8 mouse cellular contexts compared by ENCODE assay signal in genomic region chr11:20112741-20113480, GRCm38 (mm10). TPM values are rescaled to one million over a fixed set of nuclear protein-coding genes. Genes with fewer than 3 reads are reported as not detected.
DNase-seq lines count a peak whose midpoint lies in the region; ATAC-seq and TF ChIP-seq lines count a peak whose summit lies in the region.

TSS of gene Actr2 (minus strand) at chr11:20112913.

- intact Hi-C loops in heart, postnatal 25 days (cut with DNase I): no loop called here

- H3K4me3 ChIP-seq in ES-E14 (ENCODE audit: insufficient read depth in 1 of 2, low read depth in 1 of 2, low read length in 2 of 2, poor library complexity in 1 of 2, severe bottlenecking in 1 of 2): peak within 1 kb of the TSS; percentile 94 to 95
- peak within 1 kb of the TSS; percentile 96 for H3K4me3 ChIP-seq in forebrain, embryonic 15.5 days
- H3K4me3 ChIP-seq in lung, adult 2 months (replicated peaks; ENCODE audit: extremely low read depth, low read depth, low read length): peak within 1 kb of the TSS; percentile 98

- H3K9ac ChIP-seq in ES-E14 (ENCODE audit: insufficient read depth, low read depth, low read length, poor library complexity, severe bottlenecking): peak within 1 kb of the TSS; percentile 92
- H3K9ac ChIP-seq in forebrain, embryonic 15.5 days (replicated peaks): peak within 1 kb of the TSS; percentile 96

- H3K27ac ChIP-seq in ES-E14 (ENCODE audit: insufficient read depth, low read depth, low read length, poor library complexity, severe bottlenecking): peak within 1 kb of the TSS; percentile 90
- H3K27ac ChIP-seq in forebrain, embryonic 15.5 days (replicated peaks): peak within 1 kb of the TSS; percentile 94

- TF ChIP-seq POLR2A in lung, adult 2 months (IDR thresholded peaks at IDR 0.05; ENCODE audit: borderline replicate concordance, extremely low read depth, low read depth, low read length): peak; percentile 84

- H3K9me3 ChIP-seq in ES-E14 (ENCODE audit: control insufficient read depth, insufficient read depth, low read depth, low read length): no peaks in the 10 kb centered on the region
- H3K9me3 ChIP-seq in forebrain, embryonic 15.5 days: no peaks in the 10 kb centered on the region

- peaks cover 5 to 7% of the 10 kb centered on the region in 2 experiments; a peak in 3 of 4 replicates for H3K4me1 ChIP-seq in ES-E14 (ENCODE audit: control insufficient read depth in 2 of 2, insufficient read depth in 2 of 2, low read length in 2 of 2, poor library complexity in 1 of 2)
- H3K4me1 ChIP-seq in forebrain, embryonic 15.5 days: peaks cover 21% of the 10 kb centered on the region
- H3K4me1 ChIP-seq in lung, adult 2 months (ENCODE audit: control insufficient read depth, insufficient read depth, low read length): peaks cover 10% of the 10 kb centered on the region

- peak; percentile 99 for ATAC-seq in forebrain, embryonic 15.5 days (replicated peaks)
- peak; percentile 87 for ATAC-seq in neutrophil, adult 5-6 weeks (ENCODE audit: extremely low read depth, insufficient number of reproducible peaks, low FRiP score, poor library complexity, severe bottlenecking)

- peak within 1 kb of the TSS; percentile 69 for H3K4me2 ChIP-seq in forebrain, embryonic 15.5 days (replicated peaks)

- in situ Hi-C loops in ES-E14 (cut with MboI; ENCODE audit: low sequenced_read_pairs in 2 of 2, unreplicated experiment in 2 of 2): no loop called here

- H3K27me3 ChIP-seq in forebrain, embryonic 15.5 days: no peaks in the 10 kb centered on the region

- H3K36me3 ChIP-seq in ES-E14 (ENCODE audit: control insufficient read depth, insufficient read depth, low read length, poor library complexity, severe bottlenecking): peaks cover 4% of the 10 kb centered on the region; the same call in 1 of the 2 replicates
- no peaks in the 10 kb centered on the region for H3K36me3 ChIP-seq in forebrain, embryonic 15.5 days

- under 1% methylated on average over 56 of the region's 57 CpGs for WGBS in forebrain, embryonic 15.5 days
- under 1% methylated on average over 57 of the region's 57 CpGs for WGBS in lung, adult 2 months

- TF ChIP-seq CTCF in lung, adult 2 months (IDR thresholded peaks at IDR 0.05; ENCODE audit: insufficient read depth, low read length): no peak

- DNase-seq in ES-E14 (ENCODE audit: low read depth, low spot score): peak; percentile 95
- DNase-seq in cerebellum, adult 11-12 months: peak; percentile 96
- peak; percentile 96 for DNase-seq in heart, postnatal 25 days (ENCODE audit: low spot score)
- DNase-seq in layer of hippocampus, adult 18-20 months (ENCODE audit: low spot score in 2 of 2): peak; percentile 93 to 97
- peak; percentile 98 for DNase-seq in lung, adult 2 months
- peak; percentile 93 to 94 for DNase-seq in thymus, adult 18-20 months

TF ChIP-seq in ES-E14, 5 proteins besides CTCF, POLR2A, EP300 and RAD21:
- TF ChIP-seq ZNF384 (IDR thresholded peaks at IDR 0.05; ENCODE audit: low read depth, low read length): no peak
- TF ChIP-seq MAFK (IDR thresholded peaks at IDR 0.05; ENCODE audit: insufficient read depth, low read depth, low read length): no peak
- peak; percentile 77; the same call in 1 of the 2 replicates for TF ChIP-seq CHD2 (IDR thresholded peaks at IDR 0.05; ENCODE audit: low read depth, low read length)
- no peak for TF ChIP-seq ZC3H11A (IDR thresholded peaks at IDR 0.05; ENCODE audit: borderline replicate concordance, low read depth, low read length)
- TF ChIP-seq HCFC1 (IDR thresholded peaks at IDR 0.05; ENCODE audit: borderline replicate concordance, insufficient read depth, low read length): no peak; the same call in 1 of the 2 replicates

RNA-seq across cellular contexts. Expression of gene Actr2, which starts in this region (rescaled TPM):
- 70.3 and 107 TPM in 2 replicates for total RNA-seq in ES-E14 (2012; rRNA removed)
- 157 and 182 TPM in 2 replicates for polyA plus RNA-seq in forebrain, embryonic 15.5 days (2015; fragmentation: Nextera tagmentation; extraction: Ambion mirVana)
- 10 to 100 TPM; 72.9 to 79.1 TPM for total RNA-seq in heart, postnatal 25 days (2021)
- 100 to 1,000 TPM; 335 to 358 TPM for total RNA-seq in layer of hippocampus, adult 18-20 months (2021)
- polyA plus RNA-seq in lung, adult 2 months (2012; rRNA removed): 22.5 and 37.7 TPM in 2 replicates
- total RNA-seq in neutrophil, adult 5-6 weeks (2017): 376 and 392 TPM in 2 replicates

Comparison
In these comparisons a context has a peak if more than half of its experiments do, and no peak if none do; other contexts are left out.
1. Peak in every context shown above with its lines: DNase-seq, ATAC-seq, H3K4me3 ChIP-seq and H3K27ac ChIP-seq.